Mouse (Mus musculus): ENCODE results near the gene Nkx2-3. TPM values are rescaled to one million over a fixed set of nuclear protein-coding genes. Genes with fewer than 3 reads are reported as not detected.

Nkx2-3 gene
- total RNA-seq, 2 experiments from 2014 or later, result not detected

- no peak for DNase-seq
- intact Hi-C loops (cut with DNase I), result no loop called here
Observed at GRCm38 (mm10) chr19:43616889-43617288, 4.8 kb downstream of the Nkx2-3 start.

DNA sequence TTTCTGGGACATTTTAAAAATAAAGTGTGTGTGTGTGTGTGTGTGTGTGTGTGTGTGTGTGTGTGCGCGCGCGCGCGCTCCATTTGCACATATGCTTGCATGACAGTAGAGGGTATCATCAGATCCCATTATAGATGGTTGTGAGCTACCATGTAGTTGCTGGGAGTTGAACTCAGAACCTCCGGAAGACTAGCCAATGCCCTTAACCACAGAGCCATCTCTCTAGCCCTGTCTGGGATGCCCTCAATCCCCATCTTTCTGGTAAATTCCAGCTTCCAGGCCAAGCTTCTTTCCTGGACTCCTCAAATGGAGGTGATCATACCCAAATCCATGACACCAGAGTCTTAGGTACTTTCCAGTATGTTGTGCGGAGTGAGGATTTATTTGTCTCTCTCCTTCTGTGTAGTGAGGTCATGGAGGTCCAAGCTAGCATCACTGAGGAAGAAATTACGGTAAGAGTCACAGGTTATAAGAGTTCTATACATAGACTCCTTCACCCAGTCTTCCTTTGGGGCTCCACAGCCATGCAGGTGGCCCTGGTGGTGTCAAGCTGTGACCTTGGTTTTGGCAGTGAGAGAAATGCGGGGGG, 5.7 kb downstream of the Nkx2-3 start:
- intact Hi-C loops (cut with DNase I), result no loop called here
- DNase-seq, result no peak

DNA sequence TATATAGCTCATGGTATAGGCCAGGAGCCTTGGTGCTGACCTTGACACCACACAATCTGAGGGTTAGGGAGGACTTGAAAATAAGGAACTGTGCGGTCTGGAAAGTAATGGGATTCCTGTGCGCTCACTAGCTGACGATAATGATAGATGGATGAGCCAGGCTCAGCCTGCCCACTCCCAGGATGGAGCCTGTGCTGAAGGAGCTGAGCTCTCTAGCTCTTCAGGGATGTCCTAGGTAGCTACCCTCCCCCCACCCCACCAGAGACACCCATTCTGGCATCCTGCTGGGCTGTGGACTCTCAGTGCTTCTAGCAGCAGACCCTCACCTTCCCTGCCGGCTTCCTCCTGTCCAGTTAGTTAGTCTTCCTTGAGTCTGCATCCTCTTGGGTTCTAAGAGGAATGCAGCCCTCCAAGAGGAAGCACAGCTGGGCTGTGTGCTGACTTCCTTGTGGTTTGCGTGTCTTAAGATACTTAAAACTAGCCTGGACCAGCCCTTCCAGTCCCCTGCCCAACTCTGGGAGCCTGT, 6.4 kb downstream of the Nkx2-3 start:
- intact Hi-C loops (cut with DNase I), result no loop called here
- DNase-seq, result no peak

- intact Hi-C loops (cut with DNase I), result loop anchor here (10.0 kb wide), 1 partner anchor 125 kb away; no protein-coding TSS in a partner anchor
Observed at GRCm38 (mm10) chr19:43619916-43620479, 7.9 kb downstream of the Nkx2-3 start.

DNA sequence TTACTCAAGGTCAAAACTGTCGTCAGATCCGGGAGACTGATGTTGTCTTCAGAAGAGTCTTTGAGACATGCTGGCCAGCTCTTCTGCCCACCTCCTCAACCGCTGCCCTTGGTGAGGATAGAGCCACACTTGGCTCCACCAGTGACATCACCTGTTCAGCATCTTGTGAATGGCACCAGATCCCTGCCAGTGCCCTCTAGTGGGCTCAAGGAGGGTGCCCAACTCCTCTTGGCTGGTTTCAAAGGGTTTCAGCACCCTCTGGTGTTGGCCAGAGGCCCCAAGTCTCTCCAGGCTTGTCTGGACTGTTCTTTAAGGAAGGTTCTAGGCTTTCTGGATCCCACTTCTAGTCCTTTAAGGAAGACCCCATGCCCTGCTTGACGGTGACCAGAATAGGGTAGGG, 11.8 kb downstream of the Nkx2-3 start:
- no peak for DNase-seq
- intact Hi-C loops (cut with DNase I), result loop anchor here (10.0 kb wide), 1 partner anchor 129 kb away; no protein-coding TSS in a partner anchor

More at GRCm38 (mm10) chr19:43619916-43620479, 7.9 kb downstream of the Nkx2-3 start:
- DNase-seq, result no peak

DNA sequence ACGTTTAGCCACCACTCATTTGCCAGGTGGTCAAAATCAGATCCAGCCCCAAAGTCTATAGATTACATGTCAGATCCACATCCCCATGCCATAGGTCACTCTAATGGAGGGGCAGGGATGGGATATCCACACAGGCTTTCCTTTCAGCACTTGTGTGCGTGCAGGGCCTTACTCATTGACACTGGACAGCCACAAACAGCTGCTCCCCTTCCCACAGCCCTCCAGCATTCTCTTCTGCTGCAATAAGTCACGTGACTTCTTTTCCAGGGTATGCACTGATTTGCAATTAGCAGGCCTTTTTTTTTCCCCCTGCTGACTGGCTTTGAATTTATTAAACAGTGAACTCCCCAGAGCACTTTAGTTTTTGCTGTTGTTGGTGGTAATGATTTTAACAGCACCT, 14.0 kb downstream of the Nkx2-3 start:
- DNase-seq, result no peak
- intact Hi-C loops (cut with DNase I), result loop anchor here (5.0 to 10.0 kb wide), 3 partner anchors 54 to 131 kb away; no protein-coding TSS in a partner anchor

DNA sequence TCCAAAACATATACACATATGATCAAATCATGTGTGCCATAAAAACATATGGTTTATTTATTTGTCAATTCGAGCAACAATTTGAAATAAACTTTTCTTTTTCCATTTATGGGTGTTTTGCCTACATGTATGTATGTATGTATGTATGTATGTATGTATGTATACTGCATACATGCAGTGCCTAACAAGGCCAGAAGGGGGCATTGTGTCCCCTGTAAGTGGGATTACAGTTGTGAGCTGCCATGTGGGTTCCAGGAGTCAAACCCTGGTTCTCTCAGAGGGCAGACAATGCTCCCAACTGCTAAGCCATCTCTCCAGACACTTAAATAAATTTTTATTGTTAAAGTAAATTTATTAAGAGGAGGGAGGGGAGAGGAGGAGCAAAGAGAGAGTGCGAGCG, 15.2 kb downstream of the Nkx2-3 start:
- DNase-seq, result no peak
- intact Hi-C loops (cut with DNase I), result loop anchor here (5.0 to 10.0 kb wide), 3 partner anchors 55 to 133 kb away; no protein-coding TSS in a partner anchor

- intact Hi-C loops (cut with DNase I), result loop anchor here (5.0 to 10.0 kb wide), 3 partner anchors 57 to 134 kb away; no protein-coding TSS in a partner anchor
- DNase-seq, result no peak
Observed at GRCm38 (mm10) chr19:43629088-43629487, 17.0 kb downstream of the Nkx2-3 start.

DNA sequence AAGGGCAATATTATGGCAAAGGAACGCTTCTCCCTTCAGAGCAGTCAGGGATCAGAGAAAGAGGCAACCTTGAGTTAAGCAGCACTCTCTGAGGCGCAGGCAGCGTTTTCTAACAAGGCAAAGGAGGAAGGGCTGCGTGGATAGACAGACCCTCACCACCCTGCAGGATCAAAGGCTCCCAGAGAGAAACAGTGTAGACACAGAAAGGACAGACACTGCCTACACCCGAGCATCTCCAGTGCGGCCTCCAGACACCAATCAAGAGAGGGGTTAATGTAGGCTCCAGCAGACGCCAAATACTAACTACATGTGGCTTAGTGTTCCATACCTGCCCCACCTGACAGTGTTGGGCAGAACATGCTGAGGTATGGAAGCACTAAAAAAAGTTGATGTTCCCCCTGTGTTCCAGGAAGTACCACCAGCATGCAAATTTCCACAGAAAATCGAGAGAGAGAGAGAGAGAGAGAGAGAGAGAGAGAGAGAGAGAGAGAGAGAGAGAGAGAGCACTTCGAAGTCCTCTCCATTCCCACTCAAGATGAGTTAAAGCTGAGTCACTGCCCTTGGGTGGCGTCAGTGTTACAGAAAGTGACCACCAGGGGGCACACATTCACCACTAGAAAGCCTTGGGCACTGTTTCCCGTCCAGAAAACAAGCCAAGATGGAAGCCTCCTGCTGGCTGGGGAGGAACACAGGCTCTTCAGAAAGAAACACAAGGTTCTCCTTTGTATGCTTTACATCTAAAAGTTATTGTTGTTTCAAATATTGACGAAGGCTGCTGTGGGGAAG, 18.5 kb downstream of the Nkx2-3 start:
- DNase-seq, result peak; percentile 80 to 89
- intact Hi-C loops (cut with DNase I), result loop anchor here (1.0 to 5.0 kb wide), 3 partner anchors 25 to 127 kb away; no protein-coding TSS in a partner anchor

GRCm38 (mm10) chr19:43641833-43642232, 29.7 kb downstream of the Nkx2-3 start:
- intact Hi-C loops (cut with DNase I), result no loop called here
- no peak for DNase-seq

GRCm38 (mm10) chr19:43642843-43643242, 30.7 kb downstream of the Nkx2-3 start:
- DNase-seq, result no peak
- intact Hi-C loops (cut with DNase I), result no loop called here

- DNase-seq, result no peak
- intact Hi-C loops (cut with DNase I), result no loop called here
Observed at GRCm38 (mm10) chr19:43645508-43645907, 33.4 kb downstream of the Nkx2-3 start.

DNA sequence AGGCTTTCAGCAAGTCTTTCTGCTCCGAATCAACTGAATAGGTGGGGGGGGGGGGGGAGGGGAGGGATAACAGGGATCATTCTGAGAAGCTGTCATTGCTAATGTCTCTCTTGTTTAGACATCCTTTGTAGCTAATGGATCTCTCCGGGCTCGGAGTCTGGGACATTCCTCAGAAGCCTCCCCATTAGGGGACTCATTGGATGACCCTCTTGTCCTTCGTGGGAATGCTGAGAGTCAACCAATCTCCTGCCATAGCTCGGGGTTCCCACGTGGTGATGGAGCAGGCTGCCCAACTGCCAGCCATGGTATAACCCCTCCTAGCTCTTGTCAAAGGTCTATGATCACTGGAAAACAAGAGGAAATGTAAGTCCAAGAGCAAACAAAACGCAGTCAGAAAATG, 34.7 kb downstream of the Nkx2-3 start:
- no peak for DNase-seq
- intact Hi-C loops (cut with DNase I), result no loop called here

GRCm38 (mm10) chr19:43647261-43647660, 35.1 kb downstream of the Nkx2-3 start:
- intact Hi-C loops (cut with DNase I), result no loop called here
- no peak for DNase-seq

- no peak for DNase-seq
- intact Hi-C loops (cut with DNase I), result no loop called here
Observed at GRCm38 (mm10) chr19:43648343-43648742, 36.2 kb downstream of the Nkx2-3 start.

DNA sequence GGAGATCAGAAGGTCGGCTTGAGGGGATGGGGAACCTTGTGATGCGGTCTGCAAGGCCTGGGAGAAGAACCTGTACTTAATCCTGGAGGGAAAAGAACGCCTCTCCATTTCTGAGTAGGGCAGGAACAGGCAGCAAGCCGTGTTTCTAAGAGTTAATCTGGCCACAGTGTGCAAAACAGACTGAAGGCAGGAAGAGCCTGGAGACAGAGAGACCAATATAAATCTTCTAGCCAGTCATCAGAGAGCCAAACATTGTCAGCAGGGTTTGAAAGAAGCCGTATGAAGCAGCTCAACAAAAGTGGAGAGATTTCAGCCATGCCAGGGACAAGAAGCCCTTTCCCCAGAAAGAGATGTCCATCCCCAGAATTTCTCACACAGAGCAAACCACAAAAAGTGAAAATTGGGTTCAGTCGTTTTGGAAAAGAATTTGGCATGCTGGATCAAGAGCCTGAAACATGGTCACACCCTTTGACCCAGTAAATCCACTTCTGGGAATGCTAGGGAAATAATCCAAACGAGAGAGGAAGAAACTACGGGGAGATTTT, 39.2 kb downstream of the Nkx2-3 start:
- intact Hi-C loops (cut with DNase I), result no loop called here
- DNase-seq, result no peak

DNA sequence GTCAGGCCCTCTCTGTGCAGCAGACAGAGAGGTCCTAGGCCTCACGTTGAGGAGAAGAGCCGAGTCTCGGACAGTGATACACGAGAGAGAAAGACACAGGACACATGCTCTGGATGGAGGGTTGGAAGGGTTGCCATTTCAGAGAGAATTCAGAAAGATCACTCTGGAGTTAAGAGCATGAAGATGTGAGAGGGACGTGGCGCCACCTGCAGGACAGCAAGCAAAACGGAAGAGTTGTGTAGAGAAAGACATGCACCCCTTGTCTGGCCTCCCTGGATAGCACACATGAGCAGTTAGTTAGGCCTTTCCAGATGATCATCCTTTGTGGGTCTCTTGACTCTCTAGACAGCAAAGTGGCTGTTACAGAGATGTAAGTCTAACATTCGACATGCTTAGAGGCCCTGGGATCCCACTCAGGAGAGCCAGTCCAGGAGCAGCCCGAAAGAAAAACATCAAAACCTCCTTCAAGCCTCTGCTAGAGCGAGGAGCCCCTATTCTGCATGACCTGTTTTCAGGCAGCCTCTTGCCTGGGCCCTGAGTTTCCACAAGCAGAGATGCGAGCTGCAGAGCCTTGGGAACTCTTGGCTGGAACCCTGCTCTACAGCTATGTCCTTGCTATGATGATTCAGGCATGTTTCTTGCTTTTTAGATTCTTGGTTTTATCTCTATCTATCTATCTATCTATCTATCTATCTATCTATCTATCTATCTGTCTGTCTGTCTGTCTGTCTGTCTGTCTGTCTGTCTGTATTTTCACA, 43.8 kb downstream of the Nkx2-3 start:
- intact Hi-C loops (cut with DNase I), result loop anchor here (1.0 to 5.0 kb wide), 2 partner anchors 25 to 124 kb away; no protein-coding TSS in a partner anchor
- peak; percentile 65 to 74 for DNase-seq

- intact Hi-C loops (cut with DNase I), result loop anchor here (5.0 kb wide), 1 partner anchor 127 kb away; no protein-coding TSS in a partner anchor
- no peak for DNase-seq
Observed at GRCm38 (mm10) chr19:43659632-43660031, 47.5 kb downstream of the Nkx2-3 start.

GRCm38 (mm10) chr19:43660774-43661173, 48.6 kb downstream of the Nkx2-3 start:
- intact Hi-C loops (cut with DNase I), result no loop called here
- no peak for DNase-seq
